Mouse (Mus musculus): ENCODE data around the gene Cdh16. TPM values are rescaled to one million over a fixed set of nuclear protein-coding genes. Genes with fewer than 3 reads are reported as not detected.
"Not testable (repeated sequence)": the region's sequence is repeated elsewhere in the genome, so short reads cannot be mapped to it uniquely, and the experiment has no call there.

The Cdh16 gene
- not detected in 2 replicates for polyA plus RNA-seq (2016; fragmentation: Nextera tagmentation; extraction: Ambion mirVana)

GRCm38 (mm10) chr8:104624161-104624560 is at the start of gene Cdh16:
Gene Cdh16, minus strand, starts transcription at chr8:104624396.
- Histone ChIP-seq H3K4me3 (replicated peaks) (no peak within 1 kb of the TSS), H3K4me1 (no peaks in the 10 kb centered on the region), H3K27me3 (peaks cover 8% of the 10 kb centered on the region), H3K4me2 (no peak within 1 kb of the TSS), H3K27ac (no peak within 1 kb of the TSS), H3K9me3 (0 out of 2 replicates have a peak, but pooled peaks cover 2% of the 10 kb centered on the region), H3K36me3 (replicated peaks) (no peaks in the 10 kb centered on the region), H3K9ac (no peak within 1 kb of the TSS)
- 74% methylated on average over 6 of the region's 6 CpGs for WGBS
- no peak for ATAC-seq (ENCODE audit: low FRiP score)

DNA sequence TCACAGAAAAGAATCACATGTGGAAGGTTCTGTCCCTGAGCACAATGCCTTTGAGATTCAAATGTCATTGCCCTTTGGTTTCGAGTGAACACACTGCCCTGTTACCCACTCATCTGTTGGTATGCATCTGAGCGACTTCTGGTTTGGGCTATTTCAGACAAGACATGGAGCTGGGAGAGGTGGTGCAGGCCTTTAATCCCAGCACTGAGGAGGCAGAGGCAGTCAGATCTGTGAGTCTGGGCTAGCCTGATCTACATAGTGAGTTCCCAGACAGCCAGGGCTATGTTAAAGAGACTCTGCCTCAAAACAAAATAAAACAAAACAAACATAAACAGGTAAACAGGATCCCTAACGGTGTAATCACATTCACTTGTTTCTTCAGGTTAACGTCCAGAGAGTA is 31.4 kb upstream of the Cdh16 start:
- ATAC-seq (ENCODE audit: low FRiP score), result no peak
- no peaks in the 10 kb centered on the region for H3K9me3 ChIP-seq
- no peak overlapping the region for H3K27ac ChIP-seq
- no peak overlapping the region for H3K4me3 ChIP-seq (replicated peaks)
- WGBS, result 79% methylated on average over 4 of the region's 4 CpGs
- no peak overlapping the region for H3K9ac ChIP-seq
- H3K4me2 ChIP-seq, result no peak overlapping the region
- H3K4me1 ChIP-seq, result no peaks in the 10 kb centered on the region
- H3K27me3 ChIP-seq, result peaks cover 4% of the 10 kb centered on the region; the same call in 1 of the 2 replicates
- no peaks in the 10 kb centered on the region for H3K36me3 ChIP-seq (replicated peaks)

- Histone ChIP-seq H3K27me3 (peaks cover 4% of the 10 kb centered on the region; the same call in 1 of the 2 replicates), H3K4me1 (no peaks in the 10 kb centered on the region), H3K27ac (no peak overlapping the region), H3K4me2 (no peak overlapping the region), H3K9ac (no peak overlapping the region), H3K9me3 (no peaks in the 10 kb centered on the region), H3K4me3 (replicated peaks) (no peak overlapping the region), H3K36me3 (replicated peaks) (no peaks in the 10 kb centered on the region)
- peak; percentile 80 for ATAC-seq (ENCODE audit: low FRiP score)
- WGBS, result under 1% methylated on average over 3 of the region's 3 CpGs
Measured at GRCm38 (mm10) chr8:104654984-104655383, 30.8 kb upstream of the Cdh16 start.

- H3K27ac ChIP-seq; H3K9ac ChIP-seq; ATAC-seq (ENCODE audit: low FRiP score); H3K4me3 ChIP-seq (replicated peaks); H3K4me2 ChIP-seq; H3K9me3 ChIP-seq; H3K36me3 ChIP-seq (replicated peaks); H3K27me3 ChIP-seq: not testable (repeated sequence)
- 75% methylated on average over 3 of the region's 3 CpGs for WGBS
- H3K4me1 ChIP-seq, result peaks cover 17% of the 10 kb centered on the region
Measured at GRCm38 (mm10) chr8:104644187-104644586, 20.0 kb upstream of the Cdh16 start.

DNA sequence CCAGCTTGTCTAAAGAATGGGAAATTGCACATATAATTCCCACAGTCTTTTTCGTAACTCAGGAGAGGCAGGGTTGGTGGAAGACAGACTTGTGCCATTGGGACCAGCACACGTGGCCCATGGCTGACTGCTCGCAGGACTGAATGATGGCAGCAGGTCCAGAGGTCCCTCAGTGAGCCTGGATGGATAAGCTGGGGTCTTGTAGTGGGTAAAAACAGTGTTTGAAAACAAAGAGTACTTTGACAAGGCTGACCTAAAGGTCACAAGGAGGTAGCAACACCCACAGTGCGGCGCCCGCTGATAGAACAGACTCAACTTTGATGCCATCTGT is 18.1 kb upstream of the Cdh16 start:
- 79% methylated on average over 6 of the region's 6 CpGs for WGBS

DNA sequence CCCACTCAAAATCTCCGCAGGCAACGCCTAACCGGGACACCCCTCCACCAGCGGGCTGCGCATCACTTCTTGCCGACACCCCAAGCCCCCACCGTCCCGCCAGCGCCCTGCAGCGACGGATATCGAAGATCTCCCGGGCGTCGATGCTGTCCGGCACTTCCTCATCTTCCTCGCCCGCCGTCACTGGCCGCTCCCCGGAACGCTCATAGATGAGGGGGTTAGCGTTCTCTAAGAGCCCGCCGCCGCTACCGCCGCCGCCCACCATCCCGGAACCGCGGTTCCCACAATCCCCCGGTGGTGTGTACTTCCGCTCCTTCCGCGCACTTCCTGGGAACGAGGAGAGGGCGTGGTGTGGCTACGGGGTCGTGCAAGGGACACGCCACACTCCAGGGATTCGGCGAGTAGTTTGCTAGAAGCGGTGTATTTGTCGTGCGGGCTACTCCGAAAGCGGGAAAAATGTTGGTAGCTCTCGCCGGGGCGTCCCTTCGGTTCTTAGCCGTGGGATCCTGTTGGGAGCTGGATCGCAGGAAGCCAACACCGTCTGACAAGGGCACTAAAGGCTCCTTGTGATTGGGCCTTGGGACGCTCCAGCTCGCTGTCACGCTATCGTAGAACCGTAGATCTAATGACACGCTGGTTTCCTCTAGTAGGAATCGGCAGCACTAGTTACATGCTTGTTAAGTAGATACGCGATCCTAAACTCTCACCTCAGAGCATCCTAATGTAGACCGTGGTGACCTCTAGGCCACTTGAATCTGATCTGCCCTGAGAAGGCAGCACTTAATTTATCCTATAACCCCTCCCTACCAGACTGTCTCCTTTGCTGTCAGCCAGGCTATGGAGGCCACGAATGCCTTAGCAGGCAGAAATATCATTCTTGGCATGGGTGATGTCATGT is 17.5 kb upstream of the Cdh16 start, which contains the start of gene Ciao2b:
Gene Ciao2b, minus strand, starts transcription at position 540 of the 898 bp plus-strand sequence.
- Histone ChIP-seq H3K4me2 (peak within 1 kb of the TSS; percentile 96), H3K4me3 (replicated peaks) (peak within 1 kb of the TSS; percentile 85), H3K27me3 (no peaks in the 10 kb centered on the region), H3K9ac (peak within 1 kb of the TSS; percentile 76), H3K4me1 (peaks cover 17% of the 10 kb centered on the region), H3K36me3 (replicated peaks) (peaks cover 16% of the 10 kb centered on the region), H3K9me3 (no peaks in the 10 kb centered on the region), H3K27ac (peak within 1 kb of the TSS; percentile 38; the same call in 1 of the 2 replicates)
- peak; percentile 96 for ATAC-seq (ENCODE audit: low FRiP score)
- WGBS, result 1% methylated on average over 66 of the region's 66 CpGs

More for the DNA sequence above, 18.1 kb upstream of the Cdh16 start:
- Histone ChIP-seq H3K4me3 (replicated peaks) (peak overlapping the region; percentile 85), H3K27me3 (no peaks in the 10 kb centered on the region), H3K4me1 (peaks cover 17% of the 10 kb centered on the region), H3K4me2 (peak overlapping the region; percentile 96), H3K9me3 (no peaks in the 10 kb centered on the region), H3K27ac (0 out of 2 replicates have a peak overlapping the region, but pooled peaks have one; percentile 38), H3K9ac (peak overlapping the region; percentile 76), H3K36me3 (replicated peaks) (peaks cover 15% of the 10 kb centered on the region)
- ATAC-seq (ENCODE audit: low FRiP score), result peak; percentile 31; the same call in 1 of the 2 replicates

DNA sequence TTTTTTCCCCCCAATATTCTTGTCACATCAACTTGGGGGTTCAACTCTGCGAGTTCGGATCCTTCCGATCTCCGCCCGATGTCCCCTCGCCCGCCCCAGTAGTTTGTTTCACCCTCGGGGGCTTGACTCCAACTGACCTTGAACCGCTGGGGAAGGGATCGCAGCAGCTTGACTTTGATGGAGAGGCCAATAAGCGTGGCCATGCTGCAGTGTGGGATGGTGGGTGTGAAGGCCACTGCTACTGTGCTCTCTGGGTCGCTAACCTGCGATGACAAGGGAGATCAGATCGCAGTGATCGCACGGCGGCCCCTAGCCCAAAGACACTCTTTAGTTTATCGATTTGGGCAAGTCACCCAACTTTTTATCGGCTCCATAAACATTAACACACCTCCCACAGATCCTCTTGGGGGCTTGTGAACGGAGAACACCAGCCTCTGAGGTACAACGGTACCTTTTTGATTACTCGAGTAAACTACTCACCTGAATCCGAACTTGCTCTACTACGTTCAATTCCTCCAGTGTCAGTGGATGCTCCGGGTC is 16.7 kb upstream of the Cdh16 start:
- H3K9ac ChIP-seq, result peak overlapping the region; percentile 76
- H3K4me2 ChIP-seq, result peak overlapping the region; percentile 96
- peaks cover 17% of the 10 kb centered on the region for H3K4me1 ChIP-seq
- WGBS, result 14% methylated on average over 25 of the region's 25 CpGs
- H3K4me3 ChIP-seq (replicated peaks), result peak overlapping the region; percentile 85
- H3K27ac ChIP-seq, result no peak overlapping the region
- H3K9me3 ChIP-seq, result no peaks in the 10 kb centered on the region
- H3K36me3 ChIP-seq (replicated peaks), result peaks cover 18% of the 10 kb centered on the region
- H3K27me3 ChIP-seq, result no peaks in the 10 kb centered on the region
- no peak for ATAC-seq (ENCODE audit: low FRiP score)

DNA sequence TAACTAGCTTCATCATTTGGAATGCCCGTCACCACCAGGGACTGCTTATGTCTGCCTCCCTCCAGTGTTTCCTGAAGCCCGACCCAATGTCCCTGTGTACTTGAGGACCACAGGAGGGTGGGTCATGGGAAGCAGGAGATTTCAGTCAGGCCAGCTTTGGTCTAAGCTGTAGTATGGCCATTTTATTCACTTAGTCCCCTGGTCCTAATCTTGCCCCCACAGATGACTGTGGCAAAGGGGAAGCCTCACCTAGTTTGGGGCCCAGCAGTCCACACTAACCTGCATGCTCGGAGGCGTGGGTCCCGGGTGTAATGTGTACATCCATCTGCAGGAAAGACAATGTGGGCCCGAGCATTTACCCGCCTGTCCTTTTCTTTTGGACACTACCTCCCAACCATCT is 16.0 kb upstream of the Cdh16 start:
- Histone ChIP-seq H3K36me3 (replicated peaks) (peaks cover 24% of the 10 kb centered on the region), H3K9me3 (no peaks in the 10 kb centered on the region), H3K27me3 (no peaks in the 10 kb centered on the region), H3K27ac (no peak overlapping the region), H3K4me2 (peak overlapping the region; percentile 96), H3K4me1 (peaks cover 17% of the 10 kb centered on the region), H3K9ac (peak overlapping the region; percentile 76), H3K4me3 (replicated peaks) (peak overlapping the region; percentile 85)
- 85% methylated on average over 7 of the region's 7 CpGs for WGBS
- ATAC-seq (ENCODE audit: low FRiP score), result no peak

- no peak overlapping the region for H3K4me2 ChIP-seq
- no peaks in the 10 kb centered on the region for H3K27me3 ChIP-seq
- H3K36me3 ChIP-seq (replicated peaks), result peaks cover 24% of the 10 kb centered on the region
- no peak for ATAC-seq (ENCODE audit: low FRiP score)
- H3K27ac ChIP-seq, result no peak overlapping the region
- H3K9me3 ChIP-seq, result no peaks in the 10 kb centered on the region
- H3K4me3 ChIP-seq (replicated peaks), result no peak overlapping the region
- no peak overlapping the region for H3K9ac ChIP-seq
- H3K4me1 ChIP-seq, result peaks cover 17% of the 10 kb centered on the region
- 92% methylated on average over 6 of the region's 6 CpGs for WGBS
Measured at GRCm38 (mm10) chr8:104638010-104638409, 13.8 kb upstream of the Cdh16 start.

DNA sequence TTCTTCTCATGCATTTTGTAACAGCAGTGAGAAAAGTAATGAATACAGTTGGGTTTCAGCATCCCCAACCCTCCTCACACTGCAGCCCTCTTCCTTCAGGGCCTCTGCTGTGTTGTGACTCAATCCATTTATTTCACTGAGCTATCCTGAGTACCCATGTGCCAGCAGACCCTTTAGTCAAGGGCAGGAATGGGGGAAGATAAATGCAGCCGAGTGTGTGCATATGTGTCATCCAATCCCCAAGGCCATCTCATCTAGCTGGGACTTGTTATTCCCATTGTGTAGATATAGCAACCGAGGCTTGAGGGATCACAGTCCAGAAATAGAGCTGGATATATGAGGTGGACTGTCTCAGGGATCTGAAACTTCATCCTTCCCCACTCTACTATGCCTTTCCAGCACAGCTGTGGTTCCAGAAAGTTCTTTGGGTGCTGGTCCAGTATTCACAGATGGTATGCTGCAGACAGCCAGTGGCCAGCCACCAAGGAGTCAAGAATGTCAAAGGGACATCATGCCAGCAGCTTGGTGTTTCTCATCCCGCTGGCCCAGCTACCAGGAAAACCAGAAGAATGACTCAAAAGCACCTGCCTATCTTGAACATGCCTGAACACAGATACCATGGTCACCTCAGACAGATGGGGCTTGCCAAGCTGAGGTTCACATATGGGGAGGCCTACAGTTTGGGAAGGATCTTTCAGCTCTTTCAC is 11.0 kb upstream of the Cdh16 start:
- H3K36me3 ChIP-seq (replicated peaks), result peaks cover 24% of the 10 kb centered on the region
- H3K9me3 ChIP-seq, result no peaks in the 10 kb centered on the region
- H3K4me3 ChIP-seq (replicated peaks), result no peak overlapping the region
- ATAC-seq (ENCODE audit: low FRiP score), result no peak
- no peak overlapping the region for H3K27ac ChIP-seq
- peaks cover 16% of the 10 kb centered on the region for H3K4me1 ChIP-seq
- peaks cover 20% of the 10 kb centered on the region for H3K27me3 ChIP-seq
- no peak overlapping the region for H3K9ac ChIP-seq
- no peak overlapping the region for H3K4me2 ChIP-seq
- 95% methylated on average over 3 of the region's 3 CpGs for WGBS

DNA sequence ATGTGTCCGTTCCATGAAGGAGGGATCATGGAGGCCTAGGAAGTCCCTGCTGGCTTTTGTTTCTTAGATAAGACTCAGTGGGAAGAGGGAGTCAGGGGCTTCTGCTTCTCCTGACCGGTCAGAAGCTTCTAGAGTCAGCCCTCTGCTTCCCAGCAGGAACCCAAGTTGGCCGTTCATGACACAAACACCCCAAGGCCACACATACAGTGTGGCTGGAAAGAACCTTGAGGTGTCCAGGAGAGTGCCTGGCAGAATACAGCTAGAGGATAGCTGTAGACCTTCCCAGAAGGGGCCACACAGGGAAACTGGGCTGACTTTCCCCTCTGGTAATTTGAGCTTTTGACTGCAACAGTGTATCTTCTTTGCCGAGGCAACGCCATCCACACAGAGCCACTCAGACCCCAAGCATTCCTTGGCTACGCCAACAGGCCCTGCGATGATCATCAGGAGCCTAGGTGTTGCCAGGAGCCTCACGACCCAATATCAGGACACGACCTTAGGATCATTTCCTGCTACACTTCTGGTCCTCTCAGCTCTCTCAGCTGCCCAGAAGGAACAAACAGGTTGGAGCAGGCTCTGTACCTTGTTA is 9.1 kb upstream of the Cdh16 start:
- whole genome bisulfite sequencing, result 72% methylated on average over 9 of the region's 9 CpGs
- H3K27ac ChIP-seq, result no peak overlapping the region
- ATAC-seq (ENCODE audit: low FRiP score), result no peak
- H3K9me3 ChIP-seq, result no peaks in the 10 kb centered on the region
- H3K4me1 ChIP-seq, result peaks cover 14% of the 10 kb centered on the region
- peaks cover 38% of the 10 kb centered on the region for H3K27me3 ChIP-seq
- no peak overlapping the region for H3K4me3 ChIP-seq (replicated peaks)
- H3K4me2 ChIP-seq, result no peak overlapping the region
- H3K36me3 ChIP-seq (replicated peaks), result peaks cover 12% of the 10 kb centered on the region
- H3K9ac ChIP-seq, result no peak overlapping the region

- ATAC-seq (ENCODE audit: low FRiP score), result no peak; the same call in 1 of the 2 replicates
- Histone ChIP-seq H3K36me3 (replicated peaks) (peaks cover 11% of the 10 kb centered on the region), H3K4me3 (replicated peaks) (no peak overlapping the region), H3K27ac (no peak overlapping the region), H3K27me3 (peaks cover 38% of the 10 kb centered on the region), H3K4me2 (no peak overlapping the region), H3K4me1 (peaks cover 14% of the 10 kb centered on the region), H3K9ac (no peak overlapping the region), H3K9me3 (no peaks in the 10 kb centered on the region)
- WGBS, result 69% methylated on average over 6 of the region's 6 CpGs
Measured at GRCm38 (mm10) chr8:104632486-104632885, 8.3 kb upstream of the Cdh16 start.
